Mouse (Mus musculus): ENCODE measurements at regions not wholly inside any gene's neighbourhood (a gene's known extent, or its start where the extent isn't known, plus 50 kb on each side); places are given as distances from the start of the nearest gene placed in this dataset.

DNA sequence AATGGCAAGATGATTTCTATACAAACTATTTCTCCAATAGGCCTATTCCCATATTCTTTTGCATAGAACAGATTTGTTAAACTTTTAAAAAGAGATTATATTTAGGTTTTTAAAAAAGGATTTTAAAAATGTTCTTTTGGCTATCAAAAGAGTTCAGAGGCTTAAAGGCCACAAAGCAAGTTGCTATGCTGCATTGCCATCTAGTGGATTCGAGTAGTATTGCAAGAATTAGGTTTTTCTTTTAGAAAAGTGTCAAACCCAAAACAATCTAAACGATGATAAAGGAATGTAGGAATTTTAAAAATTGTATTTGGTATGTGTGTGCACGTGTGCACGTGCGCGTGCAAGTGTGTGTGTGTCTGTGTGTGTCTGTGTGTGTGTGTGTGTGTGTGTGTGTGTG, 73.0 kb upstream of the Ifngr1 start:
- no peak overlapping the region for H3K9ac ChIP-seq
- H3K27me3 ChIP-seq, result no peaks in the 10 kb centered on the region
- H3K4me3 ChIP-seq, result no peak overlapping the region
- H3K9me3 ChIP-seq (replicated peaks), result no peaks in the 10 kb centered on the region
- no peak overlapping the region for H3K4me2 ChIP-seq
- 9% methylated on average over 6 of the region's 6 CpGs for WGBS
- no peak for ATAC-seq (replicated peaks; ENCODE audit: insufficient number of reproducible peaks, insufficient read depth, low FRiP score, low read depth)
- no peaks in the 10 kb centered on the region for H3K36me3 ChIP-seq
- H3K27ac ChIP-seq, result no peak overlapping the region
- H3K4me1 ChIP-seq (replicated peaks), result 0 out of 2 replicates have a peak, but pooled peaks cover 3% of the 10 kb centered on the region

DNA sequence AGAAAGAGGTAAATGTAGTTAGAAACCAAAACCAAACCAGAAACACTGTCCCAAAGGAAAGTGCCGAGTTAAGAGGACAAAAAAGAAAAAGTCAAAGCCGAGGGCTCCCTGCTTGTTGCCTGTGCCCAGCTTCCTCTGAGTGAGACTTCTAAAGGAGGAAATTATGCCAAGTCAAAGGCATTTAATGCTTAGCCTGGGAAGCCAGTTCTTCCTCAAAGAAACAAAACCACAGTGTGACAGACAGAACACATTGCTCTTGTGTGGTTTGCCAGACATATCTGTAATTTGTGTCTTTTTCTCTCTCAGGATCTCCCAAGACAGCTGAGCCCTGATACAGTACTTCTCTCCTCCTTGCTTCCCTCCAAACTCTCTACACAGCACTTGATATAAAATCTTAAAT, 69.6 kb upstream of the Ifngr1 start:
- Histone ChIP-seq H3K4me3 (no peak overlapping the region), H3K4me2 (no peak overlapping the region; the same call in 1 of the 2 replicates), H3K9ac (no peak overlapping the region), H3K27me3 (no peaks in the 10 kb centered on the region), H3K27ac (no peak overlapping the region), H3K4me1 (replicated peaks) (0 out of 2 replicates have a peak, but pooled peaks cover 3% of the 10 kb centered on the region), H3K36me3 (no peaks in the 10 kb centered on the region), H3K9me3 (replicated peaks) (no peaks in the 10 kb centered on the region)
- 44% methylated on average over 2 of the region's 2 CpGs for WGBS
- ATAC-seq (replicated peaks; ENCODE audit: insufficient number of reproducible peaks, insufficient read depth, low FRiP score, low read depth), result no peak

DNA sequence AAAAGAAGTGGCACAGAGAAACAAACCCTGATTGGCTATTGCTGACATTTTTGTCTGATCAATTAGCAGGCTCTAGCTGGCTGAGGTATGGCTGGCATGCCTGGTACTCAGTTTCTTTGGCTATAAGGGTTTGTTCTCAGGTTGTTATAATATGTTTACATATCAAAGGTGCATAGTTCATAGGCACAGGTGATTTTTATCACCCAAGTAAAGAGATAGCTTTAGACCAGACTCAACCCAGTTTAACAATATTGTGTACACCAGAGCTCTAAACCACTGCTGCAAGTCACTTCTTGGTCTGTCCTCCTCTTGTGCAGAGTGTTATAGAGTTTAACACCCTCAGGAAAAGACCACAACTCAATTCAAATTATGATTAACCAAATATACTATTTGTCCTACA, 65.8 kb upstream of the Ifngr1 start:
- ATAC-seq (replicated peaks; ENCODE audit: insufficient number of reproducible peaks, insufficient read depth, low FRiP score, low read depth), result no peak
- Histone ChIP-seq H3K27me3 (no peaks in the 10 kb centered on the region), H3K9me3 (replicated peaks) (no peaks in the 10 kb centered on the region), H3K27ac (no peak overlapping the region), H3K4me1 (replicated peaks) (0 out of 2 replicates have a peak, but pooled peaks cover 3% of the 10 kb centered on the region), H3K36me3 (no peaks in the 10 kb centered on the region), H3K9ac (no peak overlapping the region), H3K4me3 (no peak overlapping the region), H3K4me2 (no peak overlapping the region)

DNA sequence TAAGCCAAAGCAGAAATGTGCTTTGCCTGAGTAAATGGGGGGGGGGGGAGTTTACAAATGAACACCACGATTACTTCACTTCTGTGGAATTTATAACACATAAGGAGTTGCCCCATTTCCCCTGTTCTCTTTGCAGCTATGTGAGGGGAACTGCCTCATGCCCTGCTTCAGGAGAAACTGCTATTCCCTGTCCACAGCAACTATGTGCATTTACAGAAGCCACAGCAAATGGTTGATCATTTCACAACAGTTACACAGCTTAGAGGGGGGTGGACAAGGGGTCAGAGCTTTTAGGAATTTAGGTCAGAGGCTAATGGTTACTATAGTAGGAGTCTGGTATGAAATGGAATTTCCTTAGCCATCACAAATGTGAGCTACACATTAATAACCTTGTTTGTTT, 65.4 kb upstream of the Ifngr1 start:
- Histone ChIP-seq H3K4me1 (replicated peaks) (0 out of 2 replicates have a peak, but pooled peaks cover 3% of the 10 kb centered on the region), H3K4me3 (no peak overlapping the region), H3K36me3 (no peaks in the 10 kb centered on the region), H3K9me3 (replicated peaks) (no peaks in the 10 kb centered on the region), H3K9ac (no peak overlapping the region), H3K27me3 (no peaks in the 10 kb centered on the region), H3K4me2 (no peak overlapping the region), H3K27ac (no peak overlapping the region)
- 28% methylated on average over 1 of the region's 1 CpGs for WGBS
- ATAC-seq (replicated peaks; ENCODE audit: insufficient number of reproducible peaks, insufficient read depth, low FRiP score, low read depth), result no peak

DNA sequence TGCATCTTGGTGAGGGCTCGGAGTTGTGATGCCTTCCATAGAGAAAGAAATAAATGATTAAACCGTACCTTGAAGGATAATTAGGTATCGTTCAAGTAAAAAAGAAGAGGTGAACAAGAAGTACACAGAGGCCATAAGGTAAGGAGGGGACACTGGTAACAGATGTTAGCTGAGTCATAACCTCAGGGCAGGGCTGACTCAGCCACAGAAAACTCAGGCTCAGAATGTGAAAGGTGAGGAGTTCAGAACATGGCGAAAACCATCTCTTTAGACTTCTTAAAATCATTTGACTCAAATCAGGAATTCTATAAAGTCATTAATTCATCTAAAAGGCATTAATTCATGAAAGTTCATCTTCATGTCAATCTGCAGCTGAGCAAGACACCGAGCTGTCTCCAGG, 62.1 kb upstream of the Ifngr1 start:
- no peak for ATAC-seq (replicated peaks; ENCODE audit: insufficient number of reproducible peaks, insufficient read depth, low FRiP score, low read depth)
- H3K27ac ChIP-seq, result no peak overlapping the region

DNA sequence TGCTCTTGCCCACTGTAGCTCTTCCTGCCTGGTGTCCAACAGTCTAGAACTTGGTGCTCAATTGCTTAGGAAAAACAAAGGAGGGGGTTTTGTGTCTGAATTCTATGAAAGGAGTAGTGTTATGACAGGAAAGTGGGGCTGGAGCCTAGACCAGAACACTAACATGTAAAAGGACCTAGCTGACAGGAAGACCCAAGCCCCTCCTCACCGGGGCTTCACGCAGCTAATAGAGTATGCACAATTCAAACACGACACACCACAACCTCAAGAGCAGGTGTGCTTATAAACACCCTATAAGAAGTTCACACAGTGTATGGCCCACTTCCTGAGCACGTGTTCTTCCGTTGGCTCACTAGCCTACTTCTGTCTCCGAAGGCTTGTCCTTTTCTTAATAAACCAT, 61.7 kb upstream of the Ifngr1 start:
- Histone ChIP-seq H3K9me3 (replicated peaks) (no peaks in the 10 kb centered on the region), H3K9ac (no peak overlapping the region), H3K27ac (no peak overlapping the region), H3K36me3 (no peaks in the 10 kb centered on the region), H3K4me3 (no peak overlapping the region), H3K27me3 (no peaks in the 10 kb centered on the region), H3K4me2 (no peak overlapping the region), H3K4me1 (replicated peaks) (no peaks in the 10 kb centered on the region)
- ATAC-seq (replicated peaks; ENCODE audit: insufficient number of reproducible peaks, insufficient read depth, low FRiP score, low read depth), result no peak
- WGBS, result 86% methylated on average over 6 of the region's 6 CpGs

More for the DNA sequence above, 62.1 kb upstream of the Ifngr1 start:
- no peak overlapping the region for H3K9ac ChIP-seq
- H3K27me3 ChIP-seq, result no peaks in the 10 kb centered on the region
- no peaks in the 10 kb centered on the region for H3K9me3 ChIP-seq (replicated peaks)
- WGBS, result 84% methylated on average over 5 of the region's 5 CpGs
- no peak overlapping the region for H3K4me2 ChIP-seq
- H3K4me3 ChIP-seq, result no peak overlapping the region
- H3K4me1 ChIP-seq (replicated peaks), result no peaks in the 10 kb centered on the region
- no peaks in the 10 kb centered on the region for H3K36me3 ChIP-seq

DNA sequence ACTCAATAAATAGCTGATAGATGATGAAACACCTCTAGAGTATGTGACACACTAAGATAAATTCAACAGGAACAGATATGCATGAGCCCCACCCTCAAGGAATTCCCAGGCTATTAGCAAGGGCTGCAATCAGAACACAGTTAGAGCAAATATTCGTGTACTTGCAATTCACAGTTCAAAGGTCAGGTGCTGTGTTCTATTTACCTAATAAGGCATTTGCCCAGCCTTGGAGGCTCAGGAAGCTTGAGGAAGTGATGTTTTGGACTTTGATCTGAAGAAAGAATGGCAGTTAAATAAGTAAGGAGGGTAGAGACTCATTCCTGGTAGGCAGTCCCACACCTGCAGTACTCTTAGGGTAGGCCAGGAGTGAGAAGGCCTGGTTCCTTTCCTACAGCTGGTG, 60.3 kb upstream of the Ifngr1 start:
- H3K36me3 ChIP-seq, result no peaks in the 10 kb centered on the region
- WGBS, result 29% methylated on average over 1 of the region's 1 CpGs
- H3K27ac ChIP-seq, result no peak overlapping the region
- no peak overlapping the region for H3K9ac ChIP-seq
- no peak overlapping the region for H3K4me3 ChIP-seq
- no peaks in the 10 kb centered on the region for H3K27me3 ChIP-seq
- H3K4me1 ChIP-seq (replicated peaks), result no peaks in the 10 kb centered on the region
- no peaks in the 10 kb centered on the region for H3K9me3 ChIP-seq (replicated peaks)
- no peak overlapping the region for H3K4me2 ChIP-seq
- ATAC-seq (replicated peaks; ENCODE audit: insufficient number of reproducible peaks, insufficient read depth, low FRiP score, low read depth), result no peak

DNA sequence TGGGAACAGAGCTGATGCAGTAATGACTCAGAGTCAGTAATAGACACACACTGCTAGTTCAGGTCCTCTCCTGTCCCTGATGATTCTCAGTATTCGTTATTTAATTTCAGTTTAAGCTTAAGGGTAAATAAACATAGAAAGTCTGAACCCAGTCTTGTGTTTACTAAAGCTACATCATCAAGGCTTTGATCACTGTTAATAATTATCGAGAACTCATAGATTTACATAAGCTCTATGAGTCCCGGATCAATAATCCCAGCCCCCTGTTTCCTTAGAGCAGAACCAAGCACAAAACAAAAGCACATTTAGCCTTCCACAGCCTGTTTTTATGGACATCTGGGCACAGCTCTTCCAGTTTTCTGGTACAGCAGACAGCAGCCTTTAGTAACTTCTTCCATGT, 59.0 kb upstream of the Ifngr1 start:
- Histone ChIP-seq H3K9ac (no peak overlapping the region), H3K27ac (no peak overlapping the region), H3K4me2 (no peak overlapping the region), H3K9me3 (replicated peaks) (no peaks in the 10 kb centered on the region), H3K36me3 (no peaks in the 10 kb centered on the region), H3K27me3 (no peaks in the 10 kb centered on the region), H3K4me3 (no peak overlapping the region), H3K4me1 (replicated peaks) (no peaks in the 10 kb centered on the region)
- 79% methylated on average over 3 of the region's 3 CpGs for WGBS
- no peak for ATAC-seq (replicated peaks; ENCODE audit: insufficient number of reproducible peaks, insufficient read depth, low FRiP score, low read depth)

DNA sequence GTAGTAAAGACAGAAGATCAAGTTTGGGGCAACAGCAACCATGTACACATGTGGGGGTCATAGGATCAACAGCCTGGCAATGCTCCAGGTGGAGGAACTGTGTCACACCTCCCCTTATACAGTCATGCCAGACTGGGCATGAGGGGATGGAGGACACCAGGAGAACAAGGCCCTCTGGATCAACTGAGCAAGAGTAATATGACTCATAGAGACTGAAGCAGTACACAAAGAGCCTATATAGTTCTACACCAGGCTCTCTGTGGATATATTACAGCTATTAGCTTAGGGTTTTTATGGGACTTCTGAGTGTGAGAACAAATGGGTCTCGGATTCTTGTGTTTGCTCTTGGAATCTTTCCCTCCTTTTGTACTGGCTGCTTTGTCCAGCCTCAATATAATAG, 57.9 kb upstream of the Ifngr1 start:
- WGBS, result 65% methylated on average over 1 of the region's 1 CpGs
- H3K27me3 ChIP-seq, result no peaks in the 10 kb centered on the region
- H3K9me3 ChIP-seq (replicated peaks), result no peaks in the 10 kb centered on the region
- no peak for ATAC-seq (replicated peaks; ENCODE audit: insufficient number of reproducible peaks, insufficient read depth, low FRiP score, low read depth)
- no peak overlapping the region for H3K9ac ChIP-seq
- no peak overlapping the region for H3K4me2 ChIP-seq
- no peak overlapping the region for H3K4me3 ChIP-seq
- no peak overlapping the region for H3K27ac ChIP-seq
- H3K36me3 ChIP-seq, result no peaks in the 10 kb centered on the region
- no peaks in the 10 kb centered on the region for H3K4me1 ChIP-seq (replicated peaks)

All from heart, embryonic 15.5 days (tissue).